Mouse (Mus musculus) A20 (cell line): ENCODE results near the gene Lad1.

Experiments
- DNase-seq: peaks from one replicate; pipeline ENCODE4 v3.0.0-alpha.2; 2011; ENCODE audit warnings: low read depth, low spot score

The Lad1 gene

DNA sequence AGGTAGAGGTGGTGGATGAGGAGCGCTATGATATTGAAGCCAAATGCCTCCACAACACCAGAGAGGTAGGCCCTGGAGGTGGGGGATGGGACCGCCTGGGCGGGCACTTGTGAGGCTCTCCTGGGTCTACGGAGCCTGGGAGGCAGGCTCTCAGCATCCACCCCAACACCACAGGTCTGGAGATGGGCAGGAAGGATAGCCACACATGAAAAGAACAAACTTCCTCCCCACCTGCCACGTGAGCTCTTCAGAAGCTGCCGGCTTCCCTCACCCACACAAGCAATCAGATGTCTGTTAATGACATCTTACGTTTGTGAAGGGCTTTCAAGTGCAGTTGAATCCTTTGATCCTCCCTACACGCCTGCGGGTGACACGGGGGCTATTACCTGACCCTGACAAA, 10.9 kb upstream of the Lad1 start:
- DNase-seq: no peak

DNA sequence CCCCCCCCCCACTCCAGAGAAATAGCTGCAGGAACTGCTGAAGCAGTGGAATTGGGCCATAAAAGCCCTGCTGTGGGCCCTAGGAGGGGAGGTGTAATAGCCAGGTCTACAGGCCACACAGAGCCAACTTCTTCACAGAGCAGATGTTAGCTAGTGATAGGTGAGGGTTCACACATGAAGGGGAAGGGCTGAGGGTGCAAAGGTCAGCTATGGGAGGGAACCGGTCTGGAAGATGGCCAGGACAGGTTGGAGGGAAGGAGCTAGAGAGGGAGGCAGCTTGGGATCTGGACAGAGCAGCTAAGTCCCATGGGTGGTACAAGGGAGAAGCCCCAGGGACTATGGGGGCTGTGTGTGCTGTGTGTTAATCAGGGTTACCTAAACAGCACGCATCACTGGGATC, 8.2 kb upstream of the Lad1 start:
- no peak for DNase-seq

DNA sequence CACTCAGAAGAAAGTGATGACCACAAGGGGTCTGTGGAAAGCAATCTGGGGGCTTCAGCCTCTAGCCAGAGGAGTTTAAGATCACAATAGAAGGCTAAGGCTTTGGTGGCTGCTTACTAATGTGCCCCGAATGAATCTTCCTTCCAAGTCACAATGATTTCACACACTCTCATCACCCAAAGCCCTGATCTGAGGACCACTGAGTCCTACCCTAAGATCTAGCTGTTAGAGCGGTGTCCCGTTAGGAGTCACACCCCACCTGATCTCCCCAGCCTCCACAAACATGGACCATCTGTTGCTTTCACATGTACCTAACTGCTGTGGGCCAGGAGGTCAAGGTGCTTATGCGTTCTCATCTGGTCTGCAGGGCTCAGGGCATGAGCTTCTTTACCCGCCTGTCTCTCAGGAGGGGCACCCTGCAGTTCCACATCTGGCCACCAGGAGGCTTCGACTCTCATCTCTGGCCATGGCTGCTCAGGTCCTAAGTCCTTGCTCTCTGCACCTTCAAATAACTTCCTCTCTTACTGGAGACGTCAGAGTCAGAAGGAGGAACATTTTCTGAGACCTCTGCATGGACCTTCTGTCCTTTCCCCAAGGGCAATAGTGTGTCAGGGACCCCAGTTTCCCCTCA, 7.3 kb upstream of the Lad1 start:
- DNase-seq: peak; percentile 72

DNA sequence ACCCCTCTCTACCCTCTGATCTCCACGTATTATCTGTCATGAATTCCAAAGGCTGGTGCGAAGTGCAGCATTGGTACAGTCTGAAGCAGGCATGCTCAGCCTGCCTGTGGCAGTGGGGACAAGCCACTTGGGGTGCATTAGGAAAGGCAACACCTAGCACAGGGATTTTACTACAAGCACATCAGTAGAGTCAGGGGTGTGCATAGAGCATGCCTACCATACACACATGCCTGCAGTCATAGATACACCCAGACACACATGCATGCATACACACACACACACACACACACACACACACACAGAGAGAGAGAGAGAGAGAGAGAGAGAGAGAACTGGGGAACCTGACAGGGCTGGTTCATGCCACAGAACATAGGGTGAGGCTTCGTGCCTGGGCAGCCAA, 6.2 kb upstream of the Lad1 start:
- DNase-seq: no peak

DNA sequence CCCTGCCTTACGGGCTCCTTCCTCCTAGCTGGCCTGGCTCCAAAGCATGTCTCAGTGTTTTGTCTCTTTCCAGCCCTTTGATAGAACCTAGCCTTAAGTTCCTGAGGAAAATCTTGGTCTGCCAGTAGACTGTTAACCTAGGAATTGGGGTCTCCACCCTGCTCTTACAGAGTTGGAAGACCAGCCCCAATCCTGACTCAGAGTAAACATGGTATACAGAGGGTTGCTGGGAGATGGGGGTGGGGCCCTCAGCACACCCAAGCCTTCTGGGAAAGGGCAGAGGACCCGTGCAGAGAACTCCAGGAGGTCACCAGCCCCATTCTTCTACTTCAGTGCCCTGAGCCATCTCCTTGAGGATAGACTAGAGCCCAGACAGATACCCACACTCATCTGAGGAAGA, 5.8 kb upstream of the Lad1 start:
- no peak for DNase-seq

DNA sequence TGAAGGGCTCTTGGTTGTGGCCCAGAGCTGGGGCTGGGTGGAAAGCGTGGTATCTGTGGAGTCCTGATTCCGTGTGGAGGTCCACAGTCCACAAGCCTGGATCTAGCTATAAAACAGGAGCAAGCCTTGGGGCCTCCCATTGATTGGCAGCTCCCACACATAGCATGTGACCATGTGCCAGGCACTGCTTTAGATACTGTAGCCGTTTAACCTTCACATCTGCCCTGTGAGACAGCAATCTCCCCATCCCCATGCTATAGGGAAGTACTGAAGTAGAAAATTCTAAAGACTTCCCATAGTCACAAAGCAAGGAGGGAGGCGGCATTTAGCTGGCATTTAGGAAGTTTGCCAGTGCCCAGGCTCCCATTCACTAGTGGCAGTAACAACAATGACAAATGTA, 5.3 kb upstream of the Lad1 start:
- no peak for DNase-seq

DNA sequence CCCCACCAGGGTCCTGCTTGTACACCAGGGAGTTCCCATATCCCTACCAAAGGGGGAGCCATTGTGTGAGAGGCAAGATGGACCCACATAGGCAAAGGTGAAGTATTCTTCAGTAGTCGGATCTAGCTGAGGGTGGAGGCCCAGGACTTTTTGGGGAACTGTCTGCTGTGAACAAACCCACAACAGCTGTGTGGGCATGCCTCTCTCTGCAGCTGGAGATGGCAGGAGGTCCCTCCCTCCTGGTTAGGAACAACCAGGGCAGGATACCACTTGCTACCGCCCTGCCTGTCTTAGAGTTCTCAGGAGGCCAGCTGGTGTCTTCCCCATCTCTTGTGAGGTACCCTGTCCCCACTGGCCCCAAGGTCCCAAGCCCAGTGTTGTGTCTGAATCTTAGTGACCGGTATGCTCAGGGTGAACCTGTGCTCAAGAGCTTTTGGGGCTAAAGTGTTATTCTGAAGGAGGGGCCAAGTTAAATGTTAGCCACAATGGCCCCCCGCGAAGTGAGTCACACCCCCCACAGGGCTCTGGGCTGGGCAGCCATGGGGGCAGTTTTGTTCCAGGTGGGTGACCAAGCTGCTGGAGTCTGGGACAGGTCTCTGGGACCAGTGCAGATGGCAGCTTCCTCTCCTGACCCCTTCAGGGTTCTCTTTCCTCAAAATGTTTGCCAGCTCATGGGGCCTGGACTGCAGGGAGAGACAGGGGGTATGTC, 4.6 kb upstream of the Lad1 start:
- no peak for DNase-seq

DNA sequence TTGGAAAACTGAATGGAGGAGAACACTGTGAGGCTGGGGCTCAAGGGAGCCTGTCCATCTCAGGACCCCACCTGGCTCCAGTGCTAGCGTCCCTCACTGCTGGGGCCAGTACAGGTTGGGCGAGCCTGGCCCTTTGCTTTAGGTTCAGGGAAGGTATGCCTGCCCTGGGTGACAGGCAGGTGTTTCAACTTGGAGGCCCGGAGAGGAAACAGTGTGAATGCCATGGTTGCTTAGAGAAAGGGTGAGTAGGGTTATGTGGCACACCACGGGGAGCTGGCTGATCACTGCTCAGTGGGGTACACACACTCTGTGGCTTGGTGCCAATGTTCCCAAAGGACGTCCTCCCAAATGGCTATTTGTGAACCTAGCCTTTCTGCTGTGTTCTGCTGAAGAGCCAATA, 3.9 kb upstream of the Lad1 start:
- no peak for DNase-seq

DNA sequence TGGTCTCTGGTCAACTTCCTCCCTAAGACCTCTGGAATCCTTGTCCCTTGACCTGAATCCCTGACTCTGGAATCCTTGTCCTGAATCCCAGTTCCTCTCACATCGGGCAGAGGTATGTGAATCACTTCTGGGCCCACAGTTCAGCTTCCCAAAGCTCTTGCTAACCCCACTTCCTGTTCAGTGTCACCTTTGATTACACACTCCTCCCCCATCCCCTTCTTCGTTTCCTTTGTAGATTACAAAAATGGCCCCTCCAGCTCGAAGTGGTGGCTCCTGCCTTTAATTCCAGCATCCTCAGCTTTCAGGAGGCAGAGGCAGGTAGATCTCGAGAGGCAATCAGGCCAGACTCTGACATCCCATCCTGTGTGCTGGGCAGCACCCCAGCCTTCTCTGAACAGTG, 803 bp upstream of the Lad1 start:
- no peak for DNase-seq

DNA sequence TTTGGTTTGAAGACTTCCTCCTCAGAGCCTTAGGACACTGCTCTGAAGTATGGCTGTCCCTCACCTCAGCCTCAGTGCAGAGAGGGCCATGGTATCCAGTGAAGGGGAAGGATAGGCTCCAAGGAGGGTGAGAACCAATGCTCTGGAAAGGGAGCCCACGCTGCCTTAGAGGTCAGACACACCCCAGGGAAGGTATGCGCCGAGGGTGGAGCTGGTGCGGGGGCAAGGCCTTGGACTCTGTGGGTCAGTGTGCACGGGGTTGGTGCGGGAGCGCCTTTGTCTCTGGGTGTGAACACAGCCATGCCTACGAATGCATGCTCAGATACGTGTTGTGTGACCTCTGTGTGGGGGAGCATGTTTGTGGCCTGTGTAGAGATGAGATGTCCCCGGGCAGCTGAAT, 1.7 kb downstream of the Lad1 start:
- DNase-seq: no peak

DNA sequence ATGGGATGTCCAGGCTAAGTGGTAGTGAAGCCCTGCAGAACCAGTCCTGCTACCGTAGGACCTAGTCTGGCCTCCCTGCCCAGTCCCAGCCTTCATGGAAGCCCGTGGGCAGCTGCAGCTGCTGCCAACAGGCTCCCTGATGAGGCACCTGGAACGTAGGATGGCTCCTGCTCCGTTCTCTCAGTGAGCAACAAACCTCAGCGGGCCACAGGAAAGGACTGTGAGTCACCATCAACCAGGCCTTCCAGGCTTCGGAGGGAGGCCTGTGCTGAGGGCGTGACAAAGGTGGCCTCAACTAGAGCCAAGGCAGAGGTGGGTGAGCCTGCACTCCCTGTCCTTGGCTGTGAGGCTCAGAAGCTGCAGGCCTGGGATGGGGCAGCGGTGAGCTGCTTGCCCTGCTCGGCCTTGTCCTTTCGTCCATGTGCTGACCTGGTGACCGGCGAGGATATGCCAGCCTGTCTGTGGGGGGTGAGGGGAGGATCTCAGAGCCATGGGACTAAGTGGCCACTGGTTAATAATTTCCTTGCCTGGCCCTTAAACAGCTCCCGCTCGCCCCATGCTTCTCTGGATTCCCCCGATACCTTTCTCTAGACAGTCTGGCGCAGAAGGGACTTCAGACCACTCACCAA, 2.5 kb downstream of the Lad1 start:
- no peak for DNase-seq

DNA sequence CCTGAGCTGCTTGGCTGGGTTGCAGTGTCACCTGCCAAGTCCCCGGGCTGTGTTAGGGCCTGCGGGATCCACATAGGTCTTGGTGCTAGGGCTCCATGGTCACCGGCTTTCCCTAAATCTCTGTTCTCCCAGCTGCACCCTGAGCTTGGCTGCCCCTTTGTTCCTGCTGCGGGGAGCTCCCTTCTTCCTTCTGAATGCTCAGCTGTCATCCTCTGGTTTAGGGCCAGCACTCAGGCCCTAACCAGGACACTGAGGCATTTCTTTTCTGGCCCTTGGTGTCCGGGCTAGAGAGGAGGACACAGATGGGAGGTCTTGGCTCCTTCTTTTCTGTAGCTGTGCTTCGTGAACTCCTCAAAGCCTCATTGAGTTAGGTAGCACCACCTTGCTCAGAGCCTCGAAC, 3.4 kb downstream of the Lad1 start:
- no peak for DNase-seq

DNA sequence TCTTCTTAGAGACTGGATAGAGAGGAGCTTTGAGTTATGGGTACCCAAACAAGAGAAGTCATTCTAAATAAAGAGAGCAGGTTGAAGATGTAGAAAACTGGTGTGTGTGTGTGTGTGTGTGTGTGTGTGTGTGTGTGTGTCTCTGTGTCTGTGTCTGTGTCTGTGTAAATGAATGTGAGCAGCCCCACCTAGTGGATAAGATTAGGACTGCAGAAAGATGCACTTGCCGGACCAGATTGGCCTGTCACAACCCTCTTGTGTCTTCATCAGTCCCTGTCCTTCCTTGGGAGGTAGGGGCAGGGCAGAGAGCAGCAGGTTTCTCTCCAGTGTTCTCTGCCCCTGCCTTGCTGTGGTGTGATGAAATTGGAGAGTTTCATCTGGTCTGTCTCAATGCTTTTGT, 10.5 kb downstream of the Lad1 start:
- peak; percentile 72 for DNase-seq

DNA sequence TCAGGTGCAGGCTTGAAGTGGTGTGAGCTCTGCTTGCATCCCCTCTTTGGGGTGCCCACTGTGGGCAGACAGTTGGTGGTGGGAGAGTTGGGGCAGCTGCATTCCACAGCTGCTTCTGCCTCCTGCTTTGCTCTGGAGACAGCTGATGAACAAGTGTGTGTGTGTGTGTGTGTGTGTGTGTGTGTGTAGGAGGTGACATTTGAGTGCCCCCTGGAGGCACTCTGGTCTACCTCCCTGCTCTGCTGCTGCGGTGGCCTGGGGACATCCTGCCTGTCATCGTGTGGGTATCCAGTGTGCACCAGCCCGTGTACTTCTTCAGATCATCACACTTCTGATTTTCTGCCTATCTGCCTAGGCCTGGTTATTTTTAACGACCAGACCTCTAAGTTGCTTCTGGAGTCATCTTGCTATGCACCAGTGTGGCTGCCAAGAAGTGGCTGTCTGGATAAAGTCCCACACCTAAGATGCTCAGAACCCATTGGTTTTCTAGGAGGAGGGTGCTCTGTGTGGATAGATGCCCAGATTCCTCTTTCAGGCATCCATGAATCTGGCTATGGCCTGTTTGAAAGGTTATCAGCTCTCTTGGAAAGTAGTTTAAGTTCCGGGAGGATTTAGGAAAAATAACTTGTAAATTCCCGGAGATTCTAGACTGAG, 15.9 kb downstream of the Lad1 start:
- DNase-seq: peak; percentile 22

DNA sequence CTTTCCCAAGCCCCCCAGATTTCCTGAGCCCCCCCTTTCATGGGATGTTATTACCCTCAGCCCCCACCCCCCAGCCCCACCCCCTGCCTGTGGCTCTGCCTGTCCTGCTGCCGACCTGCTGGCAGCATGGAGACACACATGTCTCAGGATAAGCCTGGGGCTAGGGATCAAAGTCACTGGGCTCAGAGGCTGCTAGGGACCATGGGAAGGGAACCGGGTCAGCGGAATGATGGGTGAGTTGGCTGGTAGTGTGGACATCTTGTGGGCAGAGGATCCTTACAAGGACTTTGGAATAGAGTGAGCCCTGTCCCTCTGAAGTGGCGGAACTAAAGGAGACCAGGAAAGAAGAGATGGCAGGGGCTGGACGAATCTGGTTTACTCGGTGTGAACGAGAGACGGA, 16.6 kb downstream of the Lad1 start:
- no peak for DNase-seq

DNA sequence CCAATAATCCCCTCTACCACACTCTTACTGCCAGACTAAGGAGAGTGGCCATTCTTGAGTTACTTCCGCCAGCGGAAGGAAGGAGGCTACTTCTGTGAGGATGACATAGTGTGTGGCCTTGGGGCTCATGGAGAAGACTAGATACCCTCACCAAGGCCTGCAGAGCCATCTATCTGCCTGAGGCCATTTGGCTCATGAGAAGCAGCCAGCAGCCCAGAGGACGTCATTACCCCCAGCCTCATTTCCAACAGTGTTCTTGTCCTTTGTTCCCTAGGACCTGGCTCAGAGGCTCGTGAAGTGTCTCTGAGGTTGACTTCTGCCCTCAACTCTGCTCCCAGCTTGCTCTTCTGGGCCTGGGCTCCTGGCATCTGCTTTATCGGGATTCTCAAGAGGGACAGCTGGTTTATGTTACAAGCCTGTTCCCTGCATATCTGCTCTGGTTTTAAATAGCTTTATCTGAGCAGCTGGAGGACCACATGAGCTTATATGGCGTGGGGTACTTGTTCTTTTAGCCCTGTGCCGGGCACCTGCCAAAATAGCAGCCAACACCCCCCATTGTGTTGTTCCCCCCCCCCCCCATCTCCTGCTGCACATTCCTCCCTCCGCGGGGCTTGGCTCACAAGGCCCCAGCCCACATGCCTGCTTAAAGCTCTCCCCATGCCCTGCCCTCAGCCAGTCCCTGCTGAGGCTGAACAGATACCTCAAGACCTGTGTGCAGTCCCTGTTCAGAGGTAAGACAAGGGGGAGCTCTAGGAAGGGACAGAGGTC, 17.5 kb downstream of the Lad1 start, which contains the start of gene Tnnt2:
Gene Tnnt2 (plus strand): TSS at position 639 of the 768 bp plus-strand sequence.
- DNase-seq: no peak

DNA sequence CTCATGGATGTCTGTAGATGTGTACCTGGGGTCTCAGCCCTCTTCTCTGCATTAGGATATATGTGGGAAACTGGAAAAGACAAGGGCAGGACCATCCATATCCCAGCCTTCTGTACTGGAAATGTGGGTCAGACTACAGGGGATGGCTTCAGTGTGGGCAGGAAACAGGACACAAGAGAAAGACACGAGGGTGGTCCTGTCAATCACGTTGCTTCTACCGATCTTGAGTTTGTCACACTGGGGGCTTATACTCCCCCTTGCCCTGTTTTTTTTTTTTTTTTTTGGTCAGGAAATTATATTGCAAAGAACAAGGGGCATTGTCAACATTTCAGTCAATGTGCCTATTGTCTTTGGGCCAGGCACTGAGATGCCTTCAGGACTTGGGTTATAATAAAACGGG, 20.2 kb downstream of the Lad1 start:
- no peak for DNase-seq

DNA sequence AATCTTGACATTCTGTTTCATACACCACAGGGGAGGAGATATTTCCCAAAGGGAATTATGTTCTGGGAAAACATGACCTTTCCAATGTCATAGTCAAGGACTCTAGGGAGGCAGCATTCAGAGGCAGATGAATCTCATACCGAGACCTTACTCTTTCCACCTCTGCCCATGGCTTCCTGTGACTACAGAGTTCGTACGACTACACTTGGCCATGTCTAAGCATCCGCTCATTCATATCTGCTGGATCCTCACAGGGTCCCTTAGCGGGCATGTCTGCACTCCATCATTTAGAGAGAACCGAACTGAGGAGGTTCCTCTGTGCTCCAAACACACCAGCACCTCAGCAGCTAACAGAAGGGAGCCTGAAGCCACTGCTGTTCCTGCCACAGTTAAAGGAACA, 20.7 kb downstream of the Lad1 start:
- no peak for DNase-seq

DNA sequence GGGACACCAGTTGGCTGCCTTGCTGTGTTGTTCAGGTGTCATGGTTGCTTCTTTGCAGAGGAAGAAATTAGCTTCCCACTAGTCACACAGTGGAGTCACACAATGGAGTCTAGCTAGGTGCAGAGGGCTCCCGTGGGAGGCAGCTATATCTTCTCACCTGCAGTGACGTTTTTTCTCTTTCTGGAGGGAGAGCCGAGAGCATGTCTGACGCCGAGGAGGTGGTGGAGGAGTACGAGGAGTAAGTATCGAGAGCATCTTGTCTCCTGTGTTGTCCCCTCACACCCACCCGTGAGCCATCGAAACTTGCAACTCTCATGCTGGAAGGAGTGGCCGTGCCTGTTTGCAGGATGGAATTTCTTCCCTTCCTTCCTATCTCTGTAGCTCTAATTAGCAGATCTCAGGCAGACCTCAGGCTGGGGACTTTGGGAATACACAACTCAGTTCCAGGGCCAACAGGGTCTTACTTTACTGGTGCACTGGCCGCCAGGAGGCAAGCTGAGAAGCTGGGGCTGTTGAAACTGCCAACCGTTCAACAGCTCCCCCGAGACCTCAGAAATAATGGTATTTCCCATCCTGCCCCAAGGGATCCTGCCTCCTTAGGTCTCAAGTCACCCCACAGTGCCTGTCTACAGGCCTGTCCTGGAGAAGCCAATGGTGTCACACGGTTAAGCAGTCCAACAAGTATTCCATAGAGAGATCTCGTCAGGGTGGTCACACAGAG, 22.4 kb downstream of the Lad1 start:
- no peak for DNase-seq

DNA sequence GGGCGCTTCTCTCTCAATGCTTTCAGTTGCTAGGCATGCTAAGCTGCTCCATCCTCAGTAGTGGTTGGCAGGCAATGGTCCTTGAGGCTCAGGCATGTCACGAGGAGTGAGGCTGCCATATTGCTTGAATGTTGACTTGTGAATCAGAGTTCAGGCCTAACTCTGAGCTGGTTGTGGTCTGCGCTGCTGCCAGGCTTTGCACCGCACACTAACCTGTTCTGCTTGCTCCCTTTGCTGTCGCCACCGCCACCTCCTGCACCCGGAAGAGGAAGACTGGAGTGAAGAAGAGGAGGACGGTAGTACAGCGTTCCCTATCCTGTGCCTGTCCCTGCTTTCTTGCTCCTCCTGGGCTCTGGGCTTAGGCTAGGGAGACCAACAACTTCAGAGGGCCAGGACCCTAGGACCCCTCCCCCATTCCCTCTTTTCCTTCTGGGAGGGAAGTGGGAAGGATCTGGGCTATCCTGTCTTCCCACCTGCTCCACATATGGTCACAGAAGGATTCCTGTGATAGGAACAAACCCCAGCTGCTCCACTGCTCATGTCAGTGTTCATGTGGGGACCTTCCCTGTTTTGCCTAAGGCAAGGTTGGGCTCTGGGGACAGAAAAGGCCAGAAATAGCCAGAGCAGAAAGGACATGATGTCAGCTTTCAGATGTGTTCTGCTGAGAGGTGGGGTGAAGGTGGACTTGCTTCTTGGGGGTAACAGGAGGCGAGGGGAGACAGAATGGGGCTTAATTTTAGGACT, 25.3 kb downstream of the Lad1 start:
- DNase-seq: peak; percentile 7

DNA sequence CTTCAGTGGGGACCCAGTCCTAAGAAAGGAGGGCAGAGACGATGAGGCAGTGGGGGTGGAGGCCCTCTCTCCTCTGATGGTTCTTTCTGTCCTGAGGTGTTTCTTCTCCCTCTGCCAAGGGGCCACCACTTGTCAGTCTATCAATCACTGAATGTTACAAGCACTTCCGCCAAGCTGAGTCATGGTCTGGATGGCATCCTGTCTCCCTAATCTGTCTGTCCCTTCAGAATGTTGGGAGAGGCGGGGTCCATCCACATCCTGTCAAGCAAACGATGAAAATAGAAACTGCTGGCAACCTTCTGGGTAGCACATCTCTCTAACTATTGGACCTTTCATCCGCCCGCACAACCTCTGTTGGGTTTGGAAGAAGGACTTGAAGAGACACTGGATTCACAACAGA, 26.1 kb downstream of the Lad1 start:
- no peak for DNase-seq
